Mouse (Mus musculus) myocyte (in vitro differentiated cells): Measurements from ENCODE around the gene Abhd12.

ENCODE experiments used
- CEBPB ChIP-seq: IDR thresholded peaks from 2 replicates; pipeline ENCODE4 v1.6.1; 2011; ENCODE audit warnings: mild to moderate bottlenecking, moderate library complexity; ENCODE audit not compliant: poor library complexity, insufficient read depth, severe bottlenecking
- POLR2A ChIP-seq: IDR thresholded peaks from one replicate; pipeline ENCODE4 v1.6.1; 2011; ENCODE audit warnings: low read depth, mild to moderate bottlenecking, control low read depth, moderate library complexity; ENCODE audit not compliant: insufficient read length
- POLR2AphosphoS2 ChIP-seq: IDR thresholded peaks from one replicate; pipeline ENCODE4 v1.6.1; 2011; ENCODE audit warnings: low read depth, control low read depth; ENCODE audit not compliant: insufficient read length
- TCF12 ChIP-seq: IDR thresholded peaks from one replicate; pipeline ENCODE4 v1.6.1; 2011; ENCODE audit warnings: mild to moderate bottlenecking, control low read depth; ENCODE audit not compliant: poor library complexity, insufficient read depth, severe bottlenecking
- TCF3 ChIP-seq: IDR thresholded peaks from one replicate; pipeline ENCODE4 v1.6.1; 2011; ENCODE audit warnings: low read depth, control low read depth; ENCODE audit not compliant: insufficient read length
- USF1 ChIP-seq: IDR thresholded peaks from one replicate; pipeline ENCODE4 v1.6.1; 2011; ENCODE audit warnings: low read depth, mild to moderate bottlenecking, control low read depth, moderate library complexity

DNA sequence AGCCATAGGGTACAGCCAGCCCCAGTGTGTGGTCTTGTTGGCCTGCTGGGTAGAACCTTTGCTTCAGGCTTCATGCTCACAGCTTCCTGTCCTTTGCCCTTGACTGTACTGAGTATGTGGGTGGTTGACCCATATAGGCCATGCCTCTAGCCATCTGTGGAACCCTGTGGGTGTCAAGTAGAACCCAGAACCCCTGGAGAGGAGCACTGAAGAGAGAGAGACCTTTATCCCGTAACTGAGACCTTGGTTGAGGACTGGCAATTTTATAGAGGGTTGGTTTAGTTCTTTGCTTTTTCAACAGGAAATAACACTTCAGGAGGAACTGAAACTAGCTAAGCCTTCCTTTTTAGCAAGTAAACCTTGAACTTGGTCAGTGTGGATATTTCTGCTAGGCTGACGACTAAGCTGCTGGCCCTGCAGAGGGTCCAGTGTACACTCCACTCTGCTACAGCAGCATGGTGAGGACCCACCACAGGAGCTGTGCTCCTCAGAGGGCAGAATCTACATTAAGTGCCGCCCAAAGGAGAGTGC, 73.6 kb downstream of the Abhd12 start:
- no peak for TF ChIP-seq POLR2A
- TF ChIP-seq USF1: no peak
- TF ChIP-seq TCF12: no peak
- TF ChIP-seq CEBPB: no peak
- no peak for TF ChIP-seq TCF3
- TF ChIP-seq POLR2AphosphoS2: no peak
